Comparison of ENCODE assay signal across 7 mouse cellular contexts in the genomic region with DNA sequence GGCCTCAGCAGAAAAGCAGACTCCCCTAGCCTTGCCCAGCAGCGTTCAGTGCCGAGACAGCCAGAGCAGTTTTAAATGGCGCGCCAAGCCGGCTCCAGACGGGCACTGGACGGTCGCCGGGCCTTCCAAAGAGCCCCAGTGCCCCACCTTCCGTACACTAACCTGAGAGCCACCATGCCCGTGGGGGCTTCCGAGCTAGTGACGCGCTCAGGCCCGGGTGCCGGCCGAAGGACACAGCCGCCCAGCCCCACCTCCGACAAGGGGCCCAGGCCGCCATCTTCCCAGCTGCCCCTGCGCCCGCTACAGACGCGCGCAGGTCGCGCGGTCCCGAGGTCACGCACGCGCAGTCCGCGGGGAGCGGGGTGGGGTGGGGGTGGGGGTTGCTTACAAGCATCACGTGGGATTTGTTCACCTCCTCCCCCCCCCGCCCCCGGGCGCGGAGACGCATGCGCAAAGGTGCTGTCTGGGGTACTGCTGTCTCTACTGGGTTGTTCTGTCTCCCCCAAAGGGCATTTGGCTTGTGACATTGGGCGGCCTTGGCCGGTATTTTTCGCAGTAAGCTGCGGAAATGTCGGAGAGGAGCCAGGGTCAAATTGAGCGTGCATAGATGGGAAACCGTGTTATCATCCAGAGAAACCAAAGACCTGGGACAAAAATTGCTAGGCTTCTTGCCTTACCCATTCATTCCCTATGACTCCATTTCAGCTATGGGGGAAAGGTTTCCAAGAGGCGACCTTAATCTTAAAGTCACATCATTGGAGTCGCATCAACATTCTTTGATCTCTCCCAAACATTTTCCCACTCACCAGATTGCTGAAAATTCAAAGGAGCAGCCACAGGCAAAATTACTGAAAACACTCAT. TPM values are rescaled to one million over a fixed set of nuclear protein-coding genes. Genes with fewer than 3 reads are reported as not detected.
DNase-seq lines count a peak whose midpoint lies in the region; ATAC-seq and TF ChIP-seq lines count a peak whose summit lies in the region.

A gene (minus strand): TSS at position 341 of the 862 bp plus-strand sequence.

- peak; percentile 95 for DNase-seq in adrenal gland, adult 8-10 months
- peak; percentile 99 for DNase-seq in embryo, embryonic 9.5 days (ENCODE audit: extremely low spot score)
- peak; percentile 94 to 95 for DNase-seq in gastrocnemius, postnatal 4 days (ENCODE audit: low spot score in 2 of 2)
- DNase-seq in left cerebral cortex, postnatal 4 days: peak; percentile 100

- H3K4me2 ChIP-seq in intestine, postnatal 0 days (replicated peaks; ENCODE audit: low read depth): peak within 1 kb of the TSS; percentile 76
- peak within 1 kb of the TSS; percentile 62 for H3K4me2 ChIP-seq in midbrain, embryonic 12.5 days (replicated peaks)

- WGBS in intestine, postnatal 0 days: under 1% methylated on average over 51 of the region's 51 CpGs
- 1% methylated on average over 50 of the region's 51 CpGs for WGBS in midbrain, embryonic 12.5 days
- under 1% methylated on average over 51 of the region's 51 CpGs for WGBS in small intestine, adult 2 months

- H3K27ac ChIP-seq in intestine, postnatal 0 days (ENCODE audit: low read depth, low read length): peak within 1 kb of the TSS; percentile 90
- peak within 1 kb of the TSS; percentile 90 for H3K27ac ChIP-seq in midbrain, embryonic 12.5 days (replicated peaks)
- peak within 1 kb of the TSS; percentile 78 for H3K27ac ChIP-seq in small intestine, adult 2 months (ENCODE audit: insufficient read depth, low read depth, low read length)

- no peak for TF ChIP-seq CTCF in intestine, postnatal 0 days (IDR thresholded peaks at IDR 0.05; ENCODE audit: low read depth)
- TF ChIP-seq CTCF in small intestine, adult 2 months (IDR thresholded peaks at IDR 0.05; ENCODE audit: extremely low read depth, insufficient read length, insufficient replicate concordance, low read depth, low read length): no peak

- ATAC-seq in intestine, postnatal 0 days: peak; percentile 99
- peak; percentile 97 for ATAC-seq in midbrain, embryonic 12.5 days (ENCODE audit: low FRiP score, low read depth)

- H3K36me3 ChIP-seq in intestine, postnatal 0 days (ENCODE audit: control insufficient read depth, insufficient read depth): no peaks in the 10 kb centered on the region
- H3K36me3 ChIP-seq in midbrain, embryonic 12.5 days: peaks cover 6% of the 10 kb centered on the region
- no peaks in the 10 kb centered on the region for H3K36me3 ChIP-seq in small intestine, adult 2 months (ENCODE audit: control insufficient read depth, insufficient read depth, low read length)

- no peaks in the 10 kb centered on the region for H3K9me3 ChIP-seq in intestine, postnatal 0 days (ENCODE audit: control insufficient read depth)
- H3K9me3 ChIP-seq in midbrain, embryonic 12.5 days: no peaks in the 10 kb centered on the region

- peak; percentile 76 for TF ChIP-seq POLR2A in small intestine, adult 2 months (IDR thresholded peaks at IDR 0.05; ENCODE audit: low read depth, low read length)

- no peaks in the 10 kb centered on the region for H3K4me1 ChIP-seq in intestine, postnatal 0 days (replicated peaks; ENCODE audit: control insufficient read depth, insufficient read depth, low read length)
- peaks cover 15% of the 10 kb centered on the region for H3K4me1 ChIP-seq in midbrain, embryonic 12.5 days
- no peaks in the 10 kb centered on the region; the same call in 1 of the 2 replicates for H3K4me1 ChIP-seq in small intestine, adult 2 months (ENCODE audit: control insufficient read depth, insufficient read depth, insufficient read length, low read length)

- intact Hi-C loops in left cerebral cortex, postnatal 4 days (cut with DNase I): no loop called here

- peak within 1 kb of the TSS; percentile 90 for H3K9ac ChIP-seq in intestine, postnatal 0 days (ENCODE audit: low read depth, low read length)
- H3K9ac ChIP-seq in midbrain, embryonic 12.5 days (replicated peaks): peak within 1 kb of the TSS; percentile 84

- no peaks in the 10 kb centered on the region for H3K27me3 ChIP-seq in intestine, postnatal 0 days (replicated peaks; ENCODE audit: control insufficient read depth, insufficient read depth, low read length)
- no peaks in the 10 kb centered on the region for H3K27me3 ChIP-seq in midbrain, embryonic 12.5 days
- H3K27me3 ChIP-seq in small intestine, adult 2 months (ENCODE audit: control insufficient read depth, insufficient read depth, low read length): no peaks in the 10 kb centered on the region

- H3K4me3 ChIP-seq in intestine, postnatal 0 days (ENCODE audit: low read depth, low read length): peak within 1 kb of the TSS; percentile 86
- peak within 1 kb of the TSS; percentile 85 for H3K4me3 ChIP-seq in midbrain, embryonic 12.5 days
- peak within 1 kb of the TSS; percentile 94 for H3K4me3 ChIP-seq in small intestine, adult 2 months (ENCODE audit: low read depth, low read length)

RNA-seq across cellular contexts. Expression of the gene that starts here (rescaled TPM):
- 10 to 100 TPM; 25.4 to 38.1 (median 27.0) TPM for total RNA-seq in adrenal gland, adult 8-10 months (2022)
- total RNA-seq in gastrocnemius, postnatal 4 days (2021): 10 to 100 TPM; 14.3 to 16.8 TPM
- 22.4 and 24.6 TPM in 2 replicates for polyA plus RNA-seq in intestine, postnatal 0 days (2015; fragmentation: Nextera tagmentation; extraction: Ambion mirVana)
- 10 to 100 TPM; 19.8 to 24.8 TPM for total RNA-seq in left cerebral cortex, postnatal 4 days (2021)
- polyA plus RNA-seq in midbrain, embryonic 12.5 days (2016; fragmentation: Nextera tagmentation; extraction: Ambion mirVana): 48.9 and 49.5 TPM in 2 replicates
- polyA plus RNA-seq in small intestine, adult 2 months (2012; rRNA removed): 1.1 and 2.4 TPM in 2 replicates

Comparison
In these comparisons a context has a peak if more than half of its experiments do, and no peak if none do; other contexts are left out.
1. Peak in every context shown above with its lines: DNase-seq, ATAC-seq, H3K4me3 ChIP-seq and H3K27ac ChIP-seq.